Mouse (Mus musculus) yolk sac, embryonic 10.5 days (tissue): ENCODE data around the gene Maml3.

Experiments
- DNase-seq: peaks from one replicate; pipeline ENCODE4 v3.0.0-alpha.2; 2017; ENCODE audit warnings: low spot score

The Maml3 gene

GRCm38 (mm10) chr3:52090230-52090873, 14.5 kb downstream of the Maml3 start:
- no peak for DNase-seq

GRCm38 (mm10) chr3:52088458-52089341, 16.2 kb downstream of the Maml3 start:
- peak; percentile 79 for DNase-seq

- DNase-seq, result no peak
Measured at GRCm38 (mm10) chr3:52087636-52088280, 17.1 kb downstream of the Maml3 start.

GRCm38 (mm10) chr3:52078763-52079162, 26.1 kb downstream of the Maml3 start:
- DNase-seq, result no peak

- DNase-seq, result no peak
Measured at GRCm38 (mm10) chr3:52073959-52074358, 30.9 kb downstream of the Maml3 start.

- DNase-seq, result no peak
Measured at GRCm38 (mm10) chr3:52071996-52072395, 32.9 kb downstream of the Maml3 start.

GRCm38 (mm10) chr3:52070163-52070478, 34.8 kb downstream of the Maml3 start:
- DNase-seq, result no peak

GRCm38 (mm10) chr3:52069304-52070162, 35.3 kb downstream of the Maml3 start:
- peak; percentile 51 for DNase-seq

GRCm38 (mm10) chr3:52068885-52069284, 36.0 kb downstream of the Maml3 start:
- DNase-seq, result no peak

- no peak for DNase-seq
Measured at GRCm38 (mm10) chr3:52067181-52067580, 37.7 kb downstream of the Maml3 start.

- no peak for DNase-seq
Measured at GRCm38 (mm10) chr3:52066142-52066541, 38.7 kb downstream of the Maml3 start.

- DNase-seq, result no peak
Measured at GRCm38 (mm10) chr3:52063261-52063655, 41.6 kb downstream of the Maml3 start.

- DNase-seq, result no peak
Measured at GRCm38 (mm10) chr3:52062389-52063260, 42.3 kb downstream of the Maml3 start.

GRCm38 (mm10) chr3:52061472-52062388, 43.1 kb downstream of the Maml3 start:
- no peak for DNase-seq

- no peak for DNase-seq
Measured at GRCm38 (mm10) chr3:52060886-52061285, 44.0 kb downstream of the Maml3 start.

- DNase-seq, result no peak
Measured at GRCm38 (mm10) chr3:52051801-52052200, 53.1 kb downstream of the Maml3 start.

- no peak for DNase-seq
Measured at GRCm38 (mm10) chr3:52048082-52048481, 56.8 kb downstream of the Maml3 start.

- no peak for DNase-seq
Measured at GRCm38 (mm10) chr3:52047537-52047936, 57.3 kb downstream of the Maml3 start.

- DNase-seq, result peak; percentile 94
Measured at GRCm38 (mm10) chr3:52046895-52047372, 57.9 kb downstream of the Maml3 start.
